Mouse (Mus musculus) neural tube, embryonic 10.5 days (tissue): Measurements from ENCODE around the gene Ppm1l.
"Not testable (repeated sequence)": the region's sequence is repeated elsewhere in the genome, so short reads cannot be mapped to it uniquely, and the experiment has no call there.

Source experiments
- DNase-seq: peaks from one replicate; pipeline ENCODE4 v3.0.0-alpha.2; 2017; ENCODE audit warnings: low spot score; ENCODE audit errors: extremely low spot score

The Ppm1l gene

GRCm38 (mm10) chr3:69367916-69368315 lies 51.3 kb downstream of the Ppm1l start:
- DNase-seq: no peak

DNA sequence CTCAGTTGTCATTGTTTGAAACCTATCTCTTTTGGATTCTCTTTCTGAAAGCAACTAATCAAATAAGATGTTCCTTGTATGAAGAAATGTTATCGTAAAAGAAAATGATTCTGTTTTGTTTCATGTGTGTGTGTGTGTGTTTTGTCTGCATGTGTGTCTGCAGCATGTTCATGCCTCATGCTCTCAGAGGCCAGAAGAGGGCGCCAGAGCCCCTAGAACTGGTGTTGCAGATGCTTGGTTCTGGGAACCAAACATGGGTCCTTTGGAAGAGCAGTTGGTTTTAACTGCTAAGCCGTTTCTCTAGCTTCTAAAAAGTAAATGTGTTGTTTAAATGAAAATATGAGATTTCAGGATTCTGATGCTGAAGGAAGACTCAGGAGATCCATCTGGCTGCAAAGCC lies 56.1 kb downstream of the Ppm1l start:
- DNase-seq: no peak

GRCm38 (mm10) chr3:69373544-69374306 lies 57.1 kb downstream of the Ppm1l start:
- DNase-seq: no peak

DNA sequence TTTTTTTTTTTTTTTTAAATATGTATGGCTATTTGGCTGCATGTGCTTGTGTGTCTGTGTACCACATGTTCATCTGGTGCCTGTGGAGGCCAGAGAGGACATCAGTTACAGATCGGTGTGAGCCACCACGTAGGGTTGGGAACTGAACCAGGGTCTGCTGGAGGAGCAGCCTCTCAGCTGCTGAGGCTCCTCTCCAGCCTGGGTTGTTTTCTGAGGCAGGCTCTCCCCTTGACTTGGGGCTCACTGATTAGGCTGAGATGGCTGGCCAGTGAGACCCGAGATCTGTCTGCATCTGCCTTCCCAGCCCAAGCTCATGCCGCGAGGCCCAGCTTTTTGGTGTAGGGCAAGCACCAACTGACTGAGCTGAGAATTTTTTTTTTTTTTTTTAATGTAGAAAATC lies 57.9 kb downstream of the Ppm1l start:
- DNase-seq: no peak

DNA sequence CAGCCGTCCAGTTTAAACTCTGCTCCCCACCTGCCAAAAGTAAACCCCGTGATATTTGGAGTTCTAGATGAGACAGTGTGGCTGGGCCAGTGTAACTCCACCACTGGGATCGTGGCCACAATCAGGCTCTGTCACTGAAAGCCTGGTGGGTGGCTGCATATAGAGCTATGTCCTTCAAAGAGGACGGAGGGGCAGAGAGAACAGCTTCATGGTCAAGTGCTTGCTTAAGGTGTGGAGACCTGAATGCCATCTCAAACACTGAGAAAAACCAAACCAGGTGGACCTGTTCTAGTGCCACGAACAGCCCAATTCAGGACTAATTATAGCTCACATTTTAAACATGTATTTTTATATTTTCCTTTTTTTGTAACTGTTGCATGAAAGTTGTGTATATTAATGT lies 58.3 kb downstream of the Ppm1l start:
- DNase-seq: no peak

GRCm38 (mm10) chr3:69381213-69381612 lies 64.6 kb downstream of the Ppm1l start:
- DNase-seq: no peak

GRCm38 (mm10) chr3:69391834-69392233 lies 75.2 kb downstream of the Ppm1l start:
- not testable (repeated sequence) for DNase-seq

GRCm38 (mm10) chr3:69392298-69392697 lies 75.6 kb downstream of the Ppm1l start:
- no peak for DNase-seq

- DNase-seq: no peak
Measured at GRCm38 (mm10) chr3:69393079-69393478, 76.4 kb downstream of the Ppm1l start.

- no peak for DNase-seq
Measured at GRCm38 (mm10) chr3:69393991-69394390, 77.3 kb downstream of the Ppm1l start.

- no peak for DNase-seq
Measured at GRCm38 (mm10) chr3:69395084-69395483, 78.4 kb downstream of the Ppm1l start.

GRCm38 (mm10) chr3:69397733-69398132 lies 81.1 kb downstream of the Ppm1l start:
- DNase-seq: no peak

DNA sequence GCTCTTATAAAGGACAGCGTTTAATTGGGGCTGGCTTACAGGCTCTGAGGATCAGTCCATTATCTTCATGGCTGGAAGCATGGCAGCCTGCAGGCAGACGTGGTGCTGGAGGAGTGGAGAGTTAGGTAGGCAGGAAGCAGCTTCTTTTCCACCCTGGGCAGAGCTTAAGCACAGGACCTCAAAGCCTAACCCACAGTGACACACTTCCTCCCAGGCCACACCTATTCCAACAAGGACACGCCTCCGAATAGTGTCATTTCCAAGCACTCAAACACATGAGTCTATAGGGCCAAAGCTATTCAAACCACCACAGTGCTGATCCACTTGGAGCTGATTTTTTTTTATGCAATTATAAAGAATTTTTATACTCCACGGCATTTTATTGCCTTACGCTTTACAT lies 82.7 kb downstream of the Ppm1l start:
- no peak for DNase-seq

GRCm38 (mm10) chr3:69403196-69403595 lies 86.5 kb downstream of the Ppm1l start:
- no peak for DNase-seq

DNA sequence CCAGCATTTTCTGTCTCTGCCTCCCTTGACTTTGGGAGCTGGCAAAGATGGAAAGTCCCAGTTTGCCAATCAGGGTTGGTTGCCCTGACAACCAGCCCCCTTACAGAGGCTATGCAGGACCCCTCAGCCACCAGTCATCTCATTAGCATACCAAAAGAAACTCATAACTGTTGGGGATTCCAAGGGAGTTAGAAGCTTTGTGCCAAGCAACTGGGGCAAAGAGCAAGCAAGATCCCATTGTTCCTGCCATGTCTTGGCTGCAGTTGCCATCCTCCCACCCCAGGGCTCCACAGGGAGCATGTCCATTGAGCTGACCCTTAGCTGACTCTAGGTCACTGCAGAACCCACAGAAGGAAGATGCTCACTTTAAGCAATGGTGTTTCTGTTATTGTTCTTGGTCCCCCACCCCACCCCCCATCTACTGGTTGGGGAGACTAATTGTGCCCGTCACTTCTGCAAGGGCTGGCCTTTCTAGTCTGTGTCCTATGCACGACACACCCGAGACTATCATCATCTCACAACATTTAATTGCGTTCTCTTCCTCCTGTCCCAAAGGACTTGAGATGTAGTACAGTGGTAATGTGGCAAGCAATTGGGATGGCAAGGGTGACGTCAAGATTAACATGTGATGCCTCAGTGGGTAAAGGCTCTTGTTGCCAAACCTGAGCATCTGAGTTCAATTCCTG lies 89.7 kb downstream of the Ppm1l start:
- DNase-seq: peak; percentile 44

- DNase-seq: peak; percentile 11
Measured at GRCm38 (mm10) chr3:69408064-69408463, 91.4 kb downstream of the Ppm1l start.

DNA sequence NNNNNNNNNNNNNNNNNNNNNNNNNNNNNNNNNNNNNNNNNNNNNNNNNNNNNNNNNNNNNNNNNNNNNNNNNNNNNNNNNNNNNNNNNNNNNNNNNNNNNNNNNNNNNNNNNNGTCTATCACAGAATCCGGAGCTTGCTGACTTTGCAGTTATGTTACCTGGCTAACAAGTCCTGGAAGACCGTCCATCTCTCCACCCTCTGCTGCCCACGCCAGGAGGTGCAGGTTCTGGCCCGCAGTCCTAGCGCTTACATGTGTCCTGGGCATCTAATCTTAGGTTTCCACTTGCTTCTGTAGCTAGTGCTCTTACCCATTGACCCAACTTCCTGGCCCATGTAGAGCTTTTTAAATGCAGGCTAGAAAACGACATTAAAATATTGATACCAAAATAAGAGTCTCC lies 99.5 kb downstream of the Ppm1l start:
- no peak for DNase-seq

GRCm38 (mm10) chr3:69422741-69423140 lies 106.1 kb downstream of the Ppm1l start:
- no peak for DNase-seq

DNA sequence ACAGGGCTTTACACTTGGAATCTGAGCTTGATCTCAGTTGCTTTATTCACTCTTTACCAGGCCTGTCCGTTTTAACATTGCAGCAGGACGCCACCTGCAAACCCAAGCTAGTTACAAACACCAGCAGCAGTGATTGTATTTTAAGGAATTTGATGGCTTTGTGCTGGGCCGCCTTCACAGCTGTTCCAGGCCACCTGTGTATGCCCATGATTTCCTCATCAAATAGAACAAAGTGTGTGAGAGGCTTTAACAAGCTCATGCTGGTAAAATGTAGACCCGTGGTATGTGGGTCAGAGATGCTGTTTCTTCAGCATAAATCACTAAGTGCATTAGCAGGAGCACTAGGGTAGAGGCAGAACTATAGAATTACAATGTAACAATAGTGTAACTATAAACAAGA lies 106.7 kb downstream of the Ppm1l start:
- DNase-seq: no peak

GRCm38 (mm10) chr3:69424781-69425180 lies 108.1 kb downstream of the Ppm1l start:
- DNase-seq: not testable (repeated sequence)

DNA sequence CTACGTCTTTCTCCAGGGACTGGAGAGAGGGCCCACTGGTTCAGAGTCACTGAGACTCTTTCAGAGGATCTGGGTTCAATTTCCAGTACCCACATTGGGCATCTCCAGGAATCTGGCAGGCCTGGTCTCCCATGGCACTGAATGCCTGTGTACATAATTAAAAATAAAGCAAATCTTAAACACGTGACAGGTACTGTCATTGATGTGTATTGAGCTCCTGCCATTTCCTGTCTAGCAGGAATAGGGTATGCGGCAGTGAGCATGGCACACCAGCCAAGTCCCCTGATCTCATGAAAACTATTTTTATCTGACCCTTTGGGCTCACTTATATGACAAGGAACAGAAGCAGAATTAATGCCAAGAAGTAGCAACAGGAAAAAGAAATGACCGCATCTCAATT lies 110.6 kb downstream of the Ppm1l start:
- no peak for DNase-seq

DNA sequence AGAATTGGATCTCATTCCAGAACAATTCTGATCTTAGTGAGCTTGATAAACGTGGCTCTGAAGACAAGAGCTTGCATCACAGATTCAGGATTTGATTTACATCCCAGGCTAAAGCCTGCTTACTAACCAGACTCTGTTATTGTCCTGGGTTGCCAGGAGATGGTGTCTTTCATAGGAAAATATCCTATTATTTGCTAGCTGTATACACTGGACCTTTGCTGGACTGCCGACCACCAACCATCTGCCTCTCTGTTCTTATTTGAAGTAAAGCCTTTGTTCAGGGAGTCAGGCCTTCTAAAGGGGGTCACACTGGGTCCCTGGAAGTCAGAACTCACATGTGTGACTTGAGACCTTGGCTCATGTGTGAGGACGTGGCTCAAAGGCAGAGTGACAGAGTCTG lies 111.6 kb downstream of the Ppm1l start:
- no peak for DNase-seq

GRCm38 (mm10) chr3:69429319-69429718 lies 112.7 kb downstream of the Ppm1l start:
- no peak for DNase-seq
